Mouse (Mus musculus) limb, embryonic 11.5 days (tissue): Measurements from ENCODE around the gene Trim37. TPM values are rescaled to one million over a fixed set of nuclear protein-coding genes. Genes with fewer than 3 reads are reported as not detected.

Experiments used
- ATAC-seq: fragments of 200-750 bp; cut with Nextera tagmentation; 2 replicates; pipeline ENCODE4 v1.8.0; 2017; ENCODE audit warnings: low read depth; ENCODE audit not compliant: insufficient number of reproducible peaks, low FRiP score, low TSS enrichment
- DNase-seq: peaks from one replicate; pipeline ENCODE4 v3.0.0-alpha.2; 2015; ENCODE audit warnings: low spot score
- H3K27ac ChIP-seq: fragments of 300-500 bp; sonication (generic); replicated peaks from 2 replicates; pipeline ENCODE4 v1.5.1; 2014; ENCODE audit warnings: low read depth, mild to moderate bottlenecking, low read length
- H3K27me3 ChIP-seq: fragments of 300-500 bp; sonication (generic); 2 replicates; pipeline ENCODE4 v1.6.1; 2014; ENCODE audit warnings: mild to moderate bottlenecking, low read length, mixed read lengths; ENCODE audit not compliant: control insufficient read depth, insufficient read depth
- H3K36me3 ChIP-seq: fragments of 300-500 bp; sonication (generic); 2 replicates; pipeline ENCODE4 v1.6.1; 2014; ENCODE audit warnings: mild to moderate bottlenecking, low read length, moderate library complexity, mixed read lengths; ENCODE audit not compliant: control insufficient read depth, insufficient read depth
- H3K4me1 ChIP-seq: fragments of 300-500 bp; sonication (generic); 2 replicates; pipeline ENCODE4 v1.6.1; 2014; ENCODE audit warnings: low read length, mixed read lengths; ENCODE audit not compliant: control insufficient read depth, insufficient read depth
- H3K4me2 ChIP-seq: fragments of 300-500 bp; sonication (generic); 2 replicates; pipeline ENCODE4 v1.6.1; 2014; ENCODE audit warnings: low read depth, mild to moderate bottlenecking, moderate library complexity; ENCODE audit not compliant: severe bottlenecking
- H3K4me3 ChIP-seq: fragments of 300-500 bp; sonication (generic); 2 replicates; pipeline ENCODE4 v1.5.1; 2014; ENCODE audit warnings: low read depth, low read length
- H3K9ac ChIP-seq: fragments of 300-500 bp; sonication (generic); 2 replicates; pipeline ENCODE4 v1.6.1; 2014; ENCODE audit warnings: mild to moderate bottlenecking, low read length
- H3K9me3 ChIP-seq: fragments of 300-500 bp; sonication (generic); 2 replicates; pipeline ENCODE4 v1.6.1; 2016; ENCODE audit warnings: low read length; ENCODE audit not compliant: control insufficient read depth
- WGBS: fragments of 180-500 bp; shearing (Covaris S2); extraction: QIAGEN DNeasy Blood & Tissue Kit; methylation state at CpG from one replicate; pipeline ENCODE4 v1.1.7; 2014; 5-methylcytosine and 5-hydroxymethylcytosine counted together
- polyA plus RNA-seq: library from polyadenylated mRNA; unstranded; fragments of >200 nt; fragmentation: Nextera tagmentation; extraction: Ambion mirVana; gene quantifications from 2 replicates; pipeline ENCODE4 v1.2.1, GENCODE M21; 2014

Trim37 gene
- polyA plus RNA-seq, 1 experiment from 2014 or later = 39.1 TPM

GRCm38 (mm10) chr11:87163751-87164150 is 36.9 kb downstream of the Trim37 start:
- Histone ChIP-seq H3K27ac (no peak overlapping the region), H3K36me3 (peaks cover 14% of the 10 kb centered on the region), H3K9ac (no peak overlapping the region), H3K9me3 (no peaks in the 10 kb centered on the region), H3K27me3 (no peaks in the 10 kb centered on the region), H3K4me3 (no peak overlapping the region), H3K4me2 (no peak overlapping the region), H3K4me1 (no peaks in the 10 kb centered on the region)
- ATAC-seq (no peak), DNase-seq (no peak)

DNA sequence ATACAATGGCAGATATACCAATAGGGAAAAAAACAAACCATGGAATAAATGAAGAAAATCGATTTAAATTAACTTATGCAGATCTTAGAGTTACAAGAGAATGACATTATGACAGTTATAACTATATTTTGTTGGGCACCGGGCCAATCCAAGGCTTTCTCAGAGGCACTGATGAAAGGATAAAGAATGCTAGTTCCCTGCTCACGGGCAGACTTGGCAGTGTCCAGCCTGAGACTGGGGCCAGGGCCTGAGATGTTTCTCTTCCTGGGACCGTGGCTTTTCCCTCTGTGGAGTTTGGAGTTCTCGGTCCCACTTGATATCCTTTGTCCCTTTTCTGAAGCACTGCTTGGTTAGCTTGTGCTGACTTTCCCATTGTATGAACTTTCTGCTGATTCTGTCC is 46.7 kb downstream of the Trim37 start:
- H3K36me3 ChIP-seq = peaks cover 5% of the 10 kb centered on the region; the same call in 1 of the 2 replicates
- no peak for ATAC-seq
- H3K27me3 ChIP-seq = no peaks in the 10 kb centered on the region
- 93% methylated on average over 5 of the region's 5 CpGs for WGBS
- H3K9me3 ChIP-seq = no peaks in the 10 kb centered on the region
- DNase-seq = no peak
- no peak overlapping the region for H3K4me3 ChIP-seq
- H3K9ac ChIP-seq = no peak overlapping the region
- no peaks in the 10 kb centered on the region for H3K4me1 ChIP-seq
- H3K27ac ChIP-seq = no peak overlapping the region
- H3K4me2 ChIP-seq = no peak overlapping the region

- no peaks in the 10 kb centered on the region for H3K27me3 ChIP-seq
- H3K4me3 ChIP-seq = no peak overlapping the region
- H3K36me3 ChIP-seq = 0 out of 2 replicates have a peak, but pooled peaks cover 2% of the 10 kb centered on the region
- over 99% methylated on average over 4 of the region's 4 CpGs for WGBS
- no peak overlapping the region for H3K9ac ChIP-seq
- H3K4me2 ChIP-seq = no peak overlapping the region
- H3K9me3 ChIP-seq = no peaks in the 10 kb centered on the region
- H3K27ac ChIP-seq = no peak overlapping the region
- no peak for DNase-seq
- H3K4me1 ChIP-seq = no peaks in the 10 kb centered on the region
- ATAC-seq = no peak
These were observed 48.2 kb downstream of the Trim37 start for GRCm38 (mm10) chr11:87175031-87175430.

DNA sequence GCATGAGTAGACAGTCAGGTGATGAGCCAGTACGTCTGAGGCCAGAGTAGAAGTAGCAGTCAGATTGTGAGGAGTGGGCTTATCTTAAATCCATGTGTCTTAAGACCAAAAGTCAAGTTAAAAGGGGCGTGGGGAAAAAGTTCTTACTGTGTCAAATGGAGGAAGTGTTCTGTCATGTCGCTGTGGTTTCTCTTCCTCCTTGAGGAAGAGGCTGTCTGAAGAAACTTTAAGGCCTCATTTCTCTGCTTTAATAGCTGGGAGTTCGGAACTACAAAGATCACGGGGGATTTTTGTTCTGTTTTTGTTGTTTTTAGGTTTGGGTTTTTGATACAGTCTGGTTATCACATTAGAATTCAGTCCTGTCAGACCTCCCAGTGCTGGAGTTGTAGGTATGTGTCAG is 85.4 kb downstream of the Trim37 start:
- Histone ChIP-seq H3K9ac (no peak overlapping the region), H3K4me1 (no peaks in the 10 kb centered on the region), H3K4me3 (no peak overlapping the region), H3K9me3 (no peaks in the 10 kb centered on the region), H3K36me3 (no peaks in the 10 kb centered on the region; the same call in 1 of the 2 replicates), H3K27ac (no peak overlapping the region), H3K4me2 (no peak overlapping the region), H3K27me3 (no peaks in the 10 kb centered on the region)
- ATAC-seq (no peak), DNase-seq (no peak)
- WGBS = 89% methylated on average over 5 of the region's 5 CpGs

- no peak for ATAC-seq
- Histone ChIP-seq H3K9me3 (no peaks in the 10 kb centered on the region), H3K36me3 (peaks cover 2% of the 10 kb centered on the region), H3K27me3 (no peaks in the 10 kb centered on the region), H3K4me2 (no peak overlapping the region), H3K27ac (no peak overlapping the region), H3K4me3 (no peak overlapping the region), H3K4me1 (no peaks in the 10 kb centered on the region), H3K9ac (no peak overlapping the region)
- DNase-seq = no peak
- 81% methylated on average over 3 of the region's 3 CpGs for WGBS
These were observed 95.8 kb downstream of the Trim37 start for GRCm38 (mm10) chr11:87222686-87223085.

GRCm38 (mm10) chr11:87227056-87227455 is 100.2 kb downstream of the Trim37 start:
- ATAC-seq (no peak), DNase-seq (no peak)
- Histone ChIP-seq H3K36me3 (peaks cover 2% of the 10 kb centered on the region), H3K9ac (no peak overlapping the region), H3K4me3 (no peak overlapping the region), H3K27me3 (no peaks in the 10 kb centered on the region), H3K4me2 (no peak overlapping the region), H3K27ac (no peak overlapping the region), H3K9me3 (no peaks in the 10 kb centered on the region), H3K4me1 (no peaks in the 10 kb centered on the region)
- WGBS = 87% methylated on average over 5 of the region's 5 CpGs

DNA sequence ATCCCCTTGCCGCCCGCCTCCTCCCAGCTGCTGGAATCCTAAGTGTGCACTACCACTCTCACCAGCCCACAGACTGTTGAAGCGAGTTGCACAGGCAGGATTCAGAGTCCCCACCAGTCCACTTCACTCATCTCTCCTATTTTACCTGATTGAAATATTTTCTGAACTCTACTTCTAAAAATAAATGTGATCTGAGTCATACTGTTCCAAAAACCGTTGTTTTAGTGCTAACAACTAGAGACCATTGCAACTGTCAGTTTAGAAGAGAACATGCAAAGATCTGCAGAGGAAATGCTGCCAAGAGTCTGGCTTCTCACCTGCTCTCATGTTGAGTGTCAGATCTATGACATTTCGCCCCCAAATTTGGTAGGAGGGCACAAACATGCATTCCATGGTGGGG is 106.5 kb downstream of the Trim37 start:
- ATAC-seq (no peak), DNase-seq (no peak)
- no peak overlapping the region for H3K4me2 ChIP-seq
- H3K9ac ChIP-seq = no peak overlapping the region
- H3K9me3 ChIP-seq = no peaks in the 10 kb centered on the region
- no peaks in the 10 kb centered on the region for H3K36me3 ChIP-seq
- H3K4me3 ChIP-seq = no peak overlapping the region
- WGBS = 89% methylated on average over 5 of the region's 5 CpGs
- no peak overlapping the region for H3K27ac ChIP-seq
- no peaks in the 10 kb centered on the region for H3K4me1 ChIP-seq
- no peaks in the 10 kb centered on the region for H3K27me3 ChIP-seq

DNA sequence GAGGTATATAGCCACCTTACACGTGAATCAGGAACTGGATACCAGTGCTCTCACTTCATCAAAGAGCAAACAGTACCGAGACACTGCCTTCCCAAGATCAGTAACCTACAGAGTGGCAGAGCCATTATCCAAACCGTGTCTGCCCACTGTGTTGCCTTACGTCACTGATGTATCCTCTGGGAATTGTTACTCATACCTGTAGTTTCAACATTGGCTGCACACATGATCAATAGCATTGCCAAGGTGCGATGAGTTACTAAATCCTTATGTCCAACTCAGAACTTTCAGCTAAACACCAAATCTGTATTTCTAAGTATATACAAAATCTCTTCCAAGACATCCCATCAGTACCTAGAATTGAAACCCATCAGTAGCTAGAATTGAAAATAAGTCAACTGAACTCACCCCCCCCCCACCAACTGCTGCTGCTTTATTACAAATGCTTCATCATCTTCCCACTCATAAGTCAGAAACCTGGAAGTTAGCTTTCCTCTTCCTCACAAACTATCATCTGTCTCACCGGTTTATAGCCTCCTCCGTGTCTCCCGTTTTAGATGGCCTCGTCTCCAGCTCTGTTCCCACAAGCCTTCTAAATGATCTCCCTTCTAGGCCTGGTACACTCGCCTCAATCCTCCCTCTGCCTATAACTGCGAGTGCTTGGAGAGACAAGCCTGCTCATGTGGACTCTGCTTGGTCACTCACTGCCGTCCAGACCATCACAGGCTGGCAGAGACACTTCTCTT is 108.0 kb downstream of the Trim37 start:
- no peak for DNase-seq
- Histone ChIP-seq H3K9ac (no peak overlapping the region), H3K4me3 (no peak overlapping the region), H3K4me1 (no peaks in the 10 kb centered on the region), H3K27ac (no peak overlapping the region), H3K27me3 (no peaks in the 10 kb centered on the region), H3K4me2 (no peak overlapping the region), H3K9me3 (no peaks in the 10 kb centered on the region), H3K36me3 (no peaks in the 10 kb centered on the region)
- WGBS = 89% methylated on average over 12 of the region's 12 CpGs
- ATAC-seq = no peak

- WGBS = 82% methylated on average over 5 of the region's 5 CpGs
These were observed 108.6 kb downstream of the Trim37 start for GRCm38 (mm10) chr11:87235486-87235872.

More at GRCm38 (mm10) chr11:87235486-87235872, 108.6 kb downstream of the Trim37 start:
- Histone ChIP-seq H3K4me3 (no peak overlapping the region), H3K9ac (no peak overlapping the region), H3K27ac (no peak overlapping the region), H3K27me3 (no peaks in the 10 kb centered on the region), H3K4me2 (no peak overlapping the region), H3K36me3 (no peaks in the 10 kb centered on the region), H3K9me3 (no peaks in the 10 kb centered on the region), H3K4me1 (no peaks in the 10 kb centered on the region)
- ATAC-seq (no peak), DNase-seq (no peak)
